9 mouse cellular contexts compared by ENCODE assay signal in the genomic region with DNA sequence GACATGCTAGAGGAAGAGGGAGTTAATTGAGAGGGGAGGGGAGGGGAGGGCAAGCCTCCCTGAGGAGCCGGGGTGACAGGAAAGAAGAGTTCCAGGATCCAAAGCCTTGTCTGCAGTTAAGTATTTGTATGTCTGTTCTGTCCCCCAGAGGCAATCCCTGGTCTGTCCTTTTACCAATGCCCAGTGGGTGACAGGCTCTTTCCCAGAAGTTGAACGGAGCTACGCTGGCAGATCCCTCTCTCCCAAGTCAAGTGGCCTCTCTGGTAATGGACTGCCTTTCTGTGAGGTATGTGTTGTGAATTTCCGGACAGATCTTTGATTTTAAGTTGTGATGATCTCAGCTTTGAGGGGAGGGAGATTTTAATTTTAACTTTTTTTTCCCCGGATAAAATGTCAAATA. TPM values are rescaled to one million over a fixed set of nuclear protein-coding genes. Genes with fewer than 3 reads are reported as not detected.
DNase-seq lines count a peak whose midpoint lies in the region; ATAC-seq and TF ChIP-seq lines count a peak whose summit lies in the region.
"Had no signal": no experiment of that assay in that cellular context is flagged by ENCODE, and none has a peak within 500 bp of the region (broad histone marks: within the 10 kb centered on the region; RNA-seq: fewer than 3 reads in every experiment).

No protein-coding gene starts in this region.

- H3K27me3 ChIP-seq in kidney, postnatal 0 days (ENCODE audit: insufficient read depth, low read length), result no peaks in the 10 kb centered on the region
- peaks cover 19% of the 10 kb centered on the region for H3K27me3 ChIP-seq in heart, embryonic 12.5 days (replicated peaks)
- H3K27me3 ChIP-seq in limb, embryonic 12.5 days, result peaks cover 22% of the 10 kb centered on the region
- H3K27me3 ChIP-seq in thymus, adult 2 months (ENCODE audit: control insufficient read depth, insufficient read depth, low read length), result peaks cover 2% of the 10 kb centered on the region; the same call in 1 of the 2 replicates

- TF ChIP-seq POLR2A in thymus, adult 2 months (IDR thresholded peaks at IDR 0.05; ENCODE audit: control insufficient read depth, extremely low read depth, insufficient read depth, low read length, poor library complexity), result no peak

- no peak overlapping the region for H3K27ac ChIP-seq in kidney, postnatal 0 days
- H3K27ac ChIP-seq in heart, embryonic 12.5 days (ENCODE audit: poor library complexity, severe bottlenecking), result no peak overlapping the region
- H3K27ac ChIP-seq in limb, embryonic 12.5 days, result no peak overlapping the region
- H3K27ac ChIP-seq in thymus, adult 2 months (ENCODE audit: control insufficient read depth, insufficient read depth, low read length), result no peak overlapping the region

- 0 out of 2 replicates have a peak, but pooled peaks cover 13% of the 10 kb centered on the region for H3K4me1 ChIP-seq in kidney, postnatal 0 days (replicated peaks; ENCODE audit: insufficient read depth, low read length)
- peaks cover 29% of the 10 kb centered on the region for H3K4me1 ChIP-seq in heart, embryonic 12.5 days (replicated peaks)
- H3K4me1 ChIP-seq in limb, embryonic 12.5 days (replicated peaks), result peaks cover 22% of the 10 kb centered on the region
- peaks cover 7% of the 10 kb centered on the region for H3K4me1 ChIP-seq in thymus, adult 2 months (replicated peaks; ENCODE audit: control insufficient read depth, insufficient read depth, low read length)

- 37% methylated on average over 5 of the region's 5 CpGs for WGBS in kidney, postnatal 0 days
- WGBS in heart, embryonic 12.5 days, result 26% methylated on average over 5 of the region's 5 CpGs
- 42% methylated on average over 5 of the region's 5 CpGs for WGBS in limb, embryonic 12.5 days
- 77% methylated on average over 5 of the region's 5 CpGs for WGBS in thymus, adult 2 months

- no peaks in the 10 kb centered on the region for H3K36me3 ChIP-seq in kidney, postnatal 0 days (ENCODE audit: insufficient read depth, low read length)
- peaks cover 7% of the 10 kb centered on the region for H3K36me3 ChIP-seq in heart, embryonic 12.5 days
- H3K36me3 ChIP-seq in limb, embryonic 12.5 days, result peaks cover 7% of the 10 kb centered on the region
- H3K36me3 ChIP-seq in thymus, adult 2 months (ENCODE audit: control insufficient read depth, insufficient read depth, low read length), result no peaks in the 10 kb centered on the region

- peak; percentile 29 for DNase-seq in kidney, postnatal 0 days (ENCODE audit: low spot score)
- no peak for DNase-seq in kidney, postnatal 10 days
- DNase-seq in skeletal muscle tissue, adult 2 months (ENCODE audit: low read depth, low spot score), result peak; percentile 28
- DNase-seq in thymus, adult 2 months, result no peak
- DNase-seq in adrenal gland, adult 8-10 months, result no peak

- H3K9ac ChIP-seq in kidney, postnatal 0 days (ENCODE audit: low read depth, low read length), result no peak overlapping the region
- peak overlapping the region; percentile 60 for H3K9ac ChIP-seq in heart, embryonic 12.5 days
- H3K9ac ChIP-seq in limb, embryonic 12.5 days (replicated peaks), result no peak overlapping the region

- no peaks in the 10 kb centered on the region for H3K9me3 ChIP-seq in kidney, postnatal 0 days (replicated peaks; ENCODE audit: low read length)
- H3K9me3 ChIP-seq in heart, embryonic 12.5 days (replicated peaks), result 0 out of 2 replicates have a peak, but pooled peaks cover 3% of the 10 kb centered on the region
- H3K9me3 ChIP-seq in limb, embryonic 12.5 days, result no peaks in the 10 kb centered on the region

- H3K4me3 ChIP-seq in kidney, postnatal 0 days (replicated peaks; ENCODE audit: low read depth, low read length), result peak overlapping the region; percentile 17; the same call in 1 of the 2 replicates
- peak overlapping the region; percentile 46 for H3K4me3 ChIP-seq in heart, embryonic 12.5 days
- H3K4me3 ChIP-seq in limb, embryonic 12.5 days (replicated peaks), result peak overlapping the region; percentile 21
- no peak overlapping the region for H3K4me3 ChIP-seq in thymus, adult 2 months (ENCODE audit: control insufficient read depth, insufficient read depth, low read length)
- H3K4me3 ChIP-seq: erythroblast, embryonic 14.5 days had no signal

- ATAC-seq in kidney, postnatal 0 days (replicated peaks; ENCODE audit: low FRiP score, low read depth), result no peak
- ATAC-seq in heart, embryonic 12.5 days (ENCODE audit: insufficient number of reproducible peaks, low FRiP score), result no peak
- ATAC-seq in limb, embryonic 12.5 days (ENCODE audit: insufficient number of reproducible peaks, insufficient read depth, low FRiP score, low TSS enrichment, low read depth), result no peak
- ATAC-seq in erythroblast, adult 5-6 weeks (replicated peaks; ENCODE audit: low FRiP score, poor library complexity, severe bottlenecking), result no peak

- peak overlapping the region; percentile 63 for H3K4me2 ChIP-seq in kidney, postnatal 0 days (ENCODE audit: low read length)
- H3K4me2 ChIP-seq in heart, embryonic 12.5 days, result peak overlapping the region; percentile 69
- peak overlapping the region; percentile 42 for H3K4me2 ChIP-seq in limb, embryonic 12.5 days

- no peak for TF ChIP-seq CTCF in kidney, postnatal 0 days (IDR thresholded peaks at IDR 0.05; ENCODE audit: low read depth)
- no peak for TF ChIP-seq CTCF in thymus, adult 2 months (IDR thresholded peaks at IDR 0.05; ENCODE audit: borderline replicate concordance, control insufficient read depth, extremely low read depth, insufficient read depth, low read length, poor library complexity)

RNA-seq across cellular contexts. Expression of gene Tmem100, which starts 3.3 kb away (rescaled TPM):
- polyA plus RNA-seq in kidney, postnatal 0 days (2015; fragmentation: Nextera tagmentation; extraction: Ambion mirVana), result 37.3 and 37.9 TPM in 2 replicates
- 15.9 and 17.1 TPM in 2 replicates for polyA plus RNA-seq in heart, embryonic 12.5 days (2016; fragmentation: Nextera tagmentation; extraction: Ambion mirVana)
- polyA plus RNA-seq in limb, embryonic 12.5 days (2016; fragmentation: Nextera tagmentation; extraction: Ambion mirVana), result 7.2 and 8.4 TPM in 2 replicates
- total RNA-seq in erythroblast, adult 5-6 weeks (2015; ENCODE audit: low replicate concordance), result not detected in 2 replicates
- total RNA-seq in erythroblast, adult 5-6 weeks (2017; ENCODE audit: low replicate concordance), result not detected in 2 replicates
- 0.52 and 1.6 TPM in 2 replicates for polyA plus RNA-seq in thymus, adult 2 months (2012; rRNA removed)
- 1 to 10 TPM; 1.9 to 3.9 (median 3.3) TPM for total RNA-seq in adrenal gland, adult 8-10 months (2022)
- polyA plus RNA-seq: erythroblast, embryonic 14.5 days had no signal

RNA-seq across cellular contexts. Expression of gene Pctp, which starts 30.7 kb away (rescaled TPM):
- polyA plus RNA-seq in kidney, postnatal 0 days (2015; fragmentation: Nextera tagmentation; extraction: Ambion mirVana), result 11.7 and 13.9 TPM in 2 replicates
- 18.1 and 19.9 TPM in 2 replicates for polyA plus RNA-seq in heart, embryonic 12.5 days (2016; fragmentation: Nextera tagmentation; extraction: Ambion mirVana)
- 10.9 and 12.3 TPM in 2 replicates for polyA plus RNA-seq in limb, embryonic 12.5 days (2016; fragmentation: Nextera tagmentation; extraction: Ambion mirVana)
- 0.77 and 1.9 TPM in 2 replicates for total RNA-seq in erythroblast, adult 5-6 weeks (2015; ENCODE audit: low replicate concordance)
- 2.4 and 5.3 TPM in 2 replicates for total RNA-seq in erythroblast, adult 5-6 weeks (2017; ENCODE audit: low replicate concordance)
- polyA plus RNA-seq in thymus, adult 2 months (2012; rRNA removed), result 0.80 and 0.97 TPM in 2 replicates
- total RNA-seq in adrenal gland, adult 8-10 months (2022), result 1 to 10 TPM; 8.0 to 9.5 (median 8.6) TPM

Comparison
In these comparisons a context has a peak if more than half of its experiments do, and no peak if none do; other contexts are left out.
1. DNase-seq: peak in kidney, postnatal 0 days (single experiment) and skeletal muscle tissue, adult 2 months (single experiment); none in kidney, postnatal 10 days (single experiment), thymus, adult 2 months (single experiment) and adrenal gland, adult 8-10 months (single experiment).
2. Peak in every context shown above with its lines, with median percentiles within 50 percentile points of each other: H3K4me2 ChIP-seq.